Mouse (Mus musculus): ENCODE measurements around the gene Prkar1a. TPM values are rescaled to one million over a fixed set of nuclear protein-coding genes. Genes with fewer than 3 reads are reported as not detected.

The Prkar1a gene
- polyA plus RNA-seq, 1 experiment from 2014 or later: 395 TPM

GRCm38 (mm10) chr11:109671136-109672020 is 22.2 kb downstream of the Prkar1a start:
- Histone ChIP-seq H3K9ac (replicated peaks; ENCODE audit: low read length) (no peak overlapping the region), H3K4me2 (replicated peaks; ENCODE audit: low read depth, low read length) (no peak overlapping the region), H3K36me3 (ENCODE audit: insufficient read depth, low read length) (peaks cover 24% of the 10 kb centered on the region), H3K4me3 (ENCODE audit: low read length) (no peak overlapping the region), H3K9me3 (ENCODE audit: low read length) (no peaks in the 10 kb centered on the region), H3K4me1 (ENCODE audit: insufficient read depth, low read length) (peaks cover 8% of the 10 kb centered on the region), H3K27ac (ENCODE audit: low read length) (peak overlapping the region; percentile 65), H3K27me3 (ENCODE audit: insufficient read depth, low read length) (no peaks in the 10 kb centered on the region)
- no peak for ATAC-seq (ENCODE audit: low FRiP score, low TSS enrichment)
- 61% methylated on average over 6 of the region's 6 CpGs for WGBS

- 86% methylated on average over 5 of the region's 5 CpGs for WGBS
- H3K9me3 ChIP-seq (ENCODE audit: low read length): no peaks in the 10 kb centered on the region
- no peak for ATAC-seq (ENCODE audit: low FRiP score, low TSS enrichment)
- no peak overlapping the region for H3K27ac ChIP-seq (ENCODE audit: low read length)
- no peak overlapping the region for H3K9ac ChIP-seq (replicated peaks; ENCODE audit: low read length)
- H3K4me3 ChIP-seq (ENCODE audit: low read length): no peak overlapping the region
- H3K4me2 ChIP-seq (replicated peaks; ENCODE audit: low read depth, low read length): no peak overlapping the region
- peaks cover 18% of the 10 kb centered on the region for H3K36me3 ChIP-seq (ENCODE audit: insufficient read depth, low read length)
- peaks cover 8% of the 10 kb centered on the region for H3K4me1 ChIP-seq (ENCODE audit: insufficient read depth, low read length)
- H3K27me3 ChIP-seq (ENCODE audit: insufficient read depth, low read length): no peaks in the 10 kb centered on the region
Measured at GRCm38 (mm10) chr11:109672021-109672324, 22.8 kb downstream of the Prkar1a start.

- Histone ChIP-seq H3K36me3 (ENCODE audit: insufficient read depth, low read length) (peaks cover 13% of the 10 kb centered on the region), H3K27me3 (ENCODE audit: insufficient read depth, low read length) (no peaks in the 10 kb centered on the region), H3K27ac (ENCODE audit: low read length) (no peak overlapping the region), H3K9me3 (ENCODE audit: low read length) (no peaks in the 10 kb centered on the region), H3K4me2 (replicated peaks; ENCODE audit: low read depth, low read length) (no peak overlapping the region), H3K9ac (replicated peaks; ENCODE audit: low read length) (no peak overlapping the region), H3K4me3 (ENCODE audit: low read length) (no peak overlapping the region), H3K4me1 (ENCODE audit: insufficient read depth, low read length) (peaks cover 8% of the 10 kb centered on the region)
- WGBS: 89% methylated on average over 8 of the region's 8 CpGs
- no peak for ATAC-seq (ENCODE audit: low FRiP score, low TSS enrichment)
Measured at GRCm38 (mm10) chr11:109672396-109672795, 23.2 kb downstream of the Prkar1a start.

- Histone ChIP-seq H3K4me3 (ENCODE audit: low read length) (no peak overlapping the region), H3K4me2 (replicated peaks; ENCODE audit: low read depth, low read length) (no peak overlapping the region), H3K27ac (ENCODE audit: low read length) (no peak overlapping the region), H3K9me3 (ENCODE audit: low read length) (no peaks in the 10 kb centered on the region), H3K4me1 (ENCODE audit: insufficient read depth, low read length) (peaks cover 8% of the 10 kb centered on the region), H3K27me3 (ENCODE audit: insufficient read depth, low read length) (no peaks in the 10 kb centered on the region), H3K9ac (replicated peaks; ENCODE audit: low read length) (no peak overlapping the region), H3K36me3 (ENCODE audit: insufficient read depth, low read length) (peaks cover 6% of the 10 kb centered on the region; the same call in 1 of the 2 replicates)
- ATAC-seq (ENCODE audit: low FRiP score, low TSS enrichment): 0 out of 2 replicates have a peak, but pooled peaks have one; percentile 29
- WGBS: 35% methylated on average over 21 of the region's 21 CpGs
Measured at GRCm38 (mm10) chr11:109672881-109673739, 23.9 kb downstream of the Prkar1a start.

- WGBS: 71% methylated on average over 7 of the region's 7 CpGs
- no peak overlapping the region for H3K4me3 ChIP-seq (ENCODE audit: low read length)
- peaks cover 8% of the 10 kb centered on the region for H3K4me1 ChIP-seq (ENCODE audit: insufficient read depth, low read length)
Measured at GRCm38 (mm10) chr11:109673741-109674140, 24.5 kb downstream of the Prkar1a start.

DNA sequence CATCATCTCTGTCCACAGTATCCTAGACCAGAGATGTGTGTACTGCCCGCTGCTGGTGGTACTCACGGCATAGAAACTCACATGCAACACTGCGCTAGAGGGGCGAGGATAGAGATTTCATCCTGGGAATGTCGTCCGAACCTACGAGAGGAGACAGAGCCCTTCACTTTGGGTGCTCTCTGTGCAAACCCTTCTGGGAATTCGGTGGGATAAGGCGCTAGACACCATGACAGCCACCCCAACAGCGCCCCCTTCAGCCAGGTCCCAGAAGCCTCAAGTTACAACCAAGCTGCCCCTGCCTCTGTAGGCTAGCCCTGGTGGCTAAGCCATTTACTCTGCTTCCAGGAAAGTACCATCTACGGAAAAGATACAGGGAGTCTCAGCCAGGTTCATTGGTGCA is 25.3 kb downstream of the Prkar1a start:
- no peaks in the 10 kb centered on the region for H3K9me3 ChIP-seq (ENCODE audit: low read length)
- H3K9ac ChIP-seq (replicated peaks; ENCODE audit: low read length): no peak overlapping the region
- no peak overlapping the region for H3K4me3 ChIP-seq (ENCODE audit: low read length)
- no peaks in the 10 kb centered on the region for H3K27me3 ChIP-seq (ENCODE audit: insufficient read depth, low read length)
- H3K27ac ChIP-seq (ENCODE audit: low read length): no peak overlapping the region
- peaks cover 8% of the 10 kb centered on the region for H3K4me1 ChIP-seq (ENCODE audit: insufficient read depth, low read length)
- 85% methylated on average over 11 of the region's 11 CpGs for WGBS
- H3K4me2 ChIP-seq (replicated peaks; ENCODE audit: low read depth, low read length): no peak overlapping the region
- ATAC-seq (ENCODE audit: low FRiP score, low TSS enrichment): no peak
- 0 out of 2 replicates have a peak, but pooled peaks cover 2% of the 10 kb centered on the region for H3K36me3 ChIP-seq (ENCODE audit: insufficient read depth, low read length)

More at GRCm38 (mm10) chr11:109673741-109674140, 24.5 kb downstream of the Prkar1a start:
- H3K4me2 ChIP-seq (replicated peaks; ENCODE audit: low read depth, low read length): no peak overlapping the region
- H3K27me3 ChIP-seq (ENCODE audit: insufficient read depth, low read length): no peaks in the 10 kb centered on the region
- H3K27ac ChIP-seq (ENCODE audit: low read length): no peak overlapping the region
- H3K36me3 ChIP-seq (ENCODE audit: insufficient read depth, low read length): 0 out of 2 replicates have a peak, but pooled peaks cover 2% of the 10 kb centered on the region
- no peaks in the 10 kb centered on the region for H3K9me3 ChIP-seq (ENCODE audit: low read length)
- H3K9ac ChIP-seq (replicated peaks; ENCODE audit: low read length): no peak overlapping the region
- no peak for ATAC-seq (ENCODE audit: low FRiP score, low TSS enrichment)

- Histone ChIP-seq H3K36me3 (ENCODE audit: insufficient read depth, low read length) (no peaks in the 10 kb centered on the region), H3K4me2 (replicated peaks; ENCODE audit: low read depth, low read length) (no peak overlapping the region), H3K27me3 (ENCODE audit: insufficient read depth, low read length) (no peaks in the 10 kb centered on the region), H3K4me1 (ENCODE audit: insufficient read depth, low read length) (peaks cover 8% of the 10 kb centered on the region), H3K4me3 (ENCODE audit: low read length) (no peak overlapping the region), H3K9me3 (ENCODE audit: low read length) (no peaks in the 10 kb centered on the region), H3K27ac (ENCODE audit: low read length) (no peak overlapping the region), H3K9ac (replicated peaks; ENCODE audit: low read length) (no peak overlapping the region)
- ATAC-seq (ENCODE audit: low FRiP score, low TSS enrichment): no peak
- 85% methylated on average over 3 of the region's 3 CpGs for WGBS
Measured at GRCm38 (mm10) chr11:109675208-109675607, 26.0 kb downstream of the Prkar1a start.

DNA sequence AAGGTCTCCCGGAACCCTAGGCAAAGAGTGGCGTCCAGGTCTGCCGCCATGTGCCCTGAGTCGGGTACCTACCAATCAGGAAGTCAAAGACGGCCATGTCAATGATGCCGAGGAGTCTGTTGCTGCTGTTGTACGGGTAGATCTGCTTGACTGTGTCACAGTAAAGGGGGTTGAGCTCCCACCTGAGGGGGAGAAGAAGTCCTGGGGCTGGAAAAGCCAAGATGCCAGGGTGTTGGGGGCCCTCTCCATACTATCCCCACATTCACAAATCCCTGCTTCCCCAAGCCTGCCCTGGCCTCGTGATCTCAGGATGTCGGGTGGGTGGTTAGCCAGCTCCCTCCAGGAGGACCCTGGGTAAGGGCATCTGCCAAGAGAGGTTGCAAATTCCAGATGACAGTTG is 26.6 kb downstream of the Prkar1a start:
- no peaks in the 10 kb centered on the region for H3K27me3 ChIP-seq (ENCODE audit: insufficient read depth, low read length)
- H3K4me1 ChIP-seq (ENCODE audit: insufficient read depth, low read length): peaks cover 8% of the 10 kb centered on the region
- H3K36me3 ChIP-seq (ENCODE audit: insufficient read depth, low read length): no peaks in the 10 kb centered on the region
- WGBS: 92% methylated on average over 9 of the region's 9 CpGs
- no peak overlapping the region for H3K9ac ChIP-seq (replicated peaks; ENCODE audit: low read length)
- H3K4me2 ChIP-seq (replicated peaks; ENCODE audit: low read depth, low read length): no peak overlapping the region
- H3K27ac ChIP-seq (ENCODE audit: low read length): no peak overlapping the region
- no peak overlapping the region for H3K4me3 ChIP-seq (ENCODE audit: low read length)
- H3K9me3 ChIP-seq (ENCODE audit: low read length): no peaks in the 10 kb centered on the region
- no peak for ATAC-seq (ENCODE audit: low FRiP score, low TSS enrichment)

GRCm38 (mm10) chr11:109676621-109677373 is 27.6 kb downstream of the Prkar1a start:
- H3K36me3 ChIP-seq (ENCODE audit: insufficient read depth, low read length): no peaks in the 10 kb centered on the region
- no peak overlapping the region for H3K4me3 ChIP-seq (ENCODE audit: low read length)
- H3K9me3 ChIP-seq (ENCODE audit: low read length): no peaks in the 10 kb centered on the region
- H3K27me3 ChIP-seq (ENCODE audit: insufficient read depth, low read length): no peaks in the 10 kb centered on the region
- no peak overlapping the region for H3K27ac ChIP-seq (ENCODE audit: low read length)
- H3K4me2 ChIP-seq (replicated peaks; ENCODE audit: low read depth, low read length): no peak overlapping the region
- peaks cover 6% of the 10 kb centered on the region for H3K4me1 ChIP-seq (ENCODE audit: insufficient read depth, low read length)
- WGBS: 75% methylated on average over 12 of the region's 12 CpGs
- no peak for ATAC-seq (ENCODE audit: low FRiP score, low TSS enrichment)
- H3K9ac ChIP-seq (replicated peaks; ENCODE audit: low read length): no peak overlapping the region

Measured in kidney, embryonic 16.5 days (tissue).